Mouse (Mus musculus) retina, postnatal 1 day (tissue): ENCODE measurements around the gene Mycn.

Experiments
- DNase-seq: peaks from one replicate; pipeline ENCODE4 v3.0.0-alpha.2; 2012

Gene Mycn

GRCm38 (mm10) chr12:12941661-12942363 is at the start of gene Mycn:
TSS of gene Mycn (minus strand) at chr12:12941914.
- DNase-seq = peak; percentile 99

- no peak for DNase-seq
Observed at GRCm38 (mm10) chr12:12987376-12987775, 45.7 kb upstream of the Mycn start.

GRCm38 (mm10) chr12:12986612-12987206 is 45.0 kb upstream of the Mycn start:
- DNase-seq = no peak

- DNase-seq = no peak
Observed at GRCm38 (mm10) chr12:12983032-12983431, 41.3 kb upstream of the Mycn start.

GRCm38 (mm10) chr12:12975397-12975796 is 33.7 kb upstream of the Mycn start:
- no peak for DNase-seq

- DNase-seq = no peak
Observed at GRCm38 (mm10) chr12:12972756-12973435, 31.2 kb upstream of the Mycn start.

- no peak for DNase-seq
Observed at GRCm38 (mm10) chr12:12967946-12968345, 26.2 kb upstream of the Mycn start.

- DNase-seq = no peak
Observed at GRCm38 (mm10) chr12:12964856-12965255, 23.1 kb upstream of the Mycn start.

- no peak for DNase-seq
Observed at GRCm38 (mm10) chr12:12947606-12948005, 5.9 kb upstream of the Mycn start.

GRCm38 (mm10) chr12:12943288-12943687 is 1.6 kb upstream of the Mycn start:
- DNase-seq = no peak

- peak; percentile 96 for DNase-seq
Observed at GRCm38 (mm10) chr12:12942364-12943050, 793 bp upstream of the Mycn start.

- no peak for DNase-seq
Observed at GRCm38 (mm10) chr12:12941129-12941504, 597 bp downstream of the Mycn start.

- peak; percentile 74 for DNase-seq
Observed at GRCm38 (mm10) chr12:12940466-12941128, 1.1 kb downstream of the Mycn start.

- DNase-seq = peak; percentile 31
Observed at GRCm38 (mm10) chr12:12939581-12940465, 1.9 kb downstream of the Mycn start.

- DNase-seq = peak; percentile 92
Observed at GRCm38 (mm10) chr12:12938850-12939249, 2.9 kb downstream of the Mycn start.

GRCm38 (mm10) chr12:12938361-12938760 is 3.4 kb downstream of the Mycn start:
- DNase-seq = peak; percentile 93

GRCm38 (mm10) chr12:12937746-12938145 is 4.0 kb downstream of the Mycn start:
- DNase-seq = peak; percentile 76

GRCm38 (mm10) chr12:12937088-12937487 is 4.6 kb downstream of the Mycn start:
- DNase-seq = no peak

GRCm38 (mm10) chr12:12932238-12932637 is 9.5 kb downstream of the Mycn start:
- no peak for DNase-seq

GRCm38 (mm10) chr12:12928239-12928638 is 13.5 kb downstream of the Mycn start:
- DNase-seq = no peak

- DNase-seq = no peak
Observed at GRCm38 (mm10) chr12:12926975-12927527, 14.7 kb downstream of the Mycn start.

GRCm38 (mm10) chr12:12924446-12924845 is 17.3 kb downstream of the Mycn start:
- DNase-seq = no peak
